Mouse (Mus musculus) kidney, embryonic 16.5 days (tissue): Measurements from ENCODE around the gene Ftsj3. TPM values are rescaled to one million over a fixed set of nuclear protein-coding genes. Genes with fewer than 3 reads are reported as not detected.

Source experiments
- polyA plus RNA-seq: library from polyadenylated mRNA; unstranded; fragments of >200 nt; fragmentation: Nextera tagmentation; extraction: Ambion mirVana; gene quantifications from 2 replicates; pipeline ENCODE4 v1.2.1, GENCODE M21; 2015

The Ftsj3 gene
- polyA plus RNA-seq, 1 experiment from 2014 or later = 60.5 TPM

Other genes with a start within 250 kb of the Ftsj3 start
- 0.19 and 0.25 TPM in 2 replicates for gene Kcnh6, start 248.0 kb downstream of the Ftsj3 start, polyA plus RNA-seq
- gene Dcaf7, start 219.2 kb downstream of the Ftsj3 start, polyA plus RNA-seq = 73.6 and 74.7 TPM in 2 replicates
- 13.0 and 13.2 TPM in 2 replicates for gene Taco1, start 190.0 kb downstream of the Ftsj3 start, polyA plus RNA-seq
- gene Map3k3, start 171.5 kb downstream of the Ftsj3 start, polyA plus RNA-seq = 12.7 and 22.6 TPM in 2 replicates
- gene Gm10840, start 95.2 kb downstream of the Ftsj3 start, polyA plus RNA-seq = not detected in 2 replicates
- gene Limd2, start 95.2 kb downstream of the Ftsj3 start, polyA plus RNA-seq = 207 and 214 TPM in 2 replicates
- gene Strada, start 53.9 kb downstream of the Ftsj3 start, polyA plus RNA-seq = 32.1 and 33.3 TPM in 2 replicates
- 96.0 and 101 TPM in 2 replicates for gene Ccdc47, start 39.7 kb downstream of the Ftsj3 start, polyA plus RNA-seq
- gene Ddx42, start 39.2 kb downstream of the Ftsj3 start, polyA plus RNA-seq = 81.5 and 88.1 TPM in 2 replicates
- 312 and 314 TPM in 2 replicates for gene Psmc5, start 75 bp upstream of the Ftsj3 start, polyA plus RNA-seq
- gene Smarcd2, start 16.9 kb upstream of the Ftsj3 start, polyA plus RNA-seq = 55.0 and 59.0 TPM in 2 replicates
- 0.81 and 1.0 TPM in 2 replicates for gene Tcam1, start 20.6 kb upstream of the Ftsj3 start, polyA plus RNA-seq
- not detected in 2 replicates for gene Gh, start 45.8 kb upstream of the Ftsj3 start, polyA plus RNA-seq
- gene Cd79b, start 58.7 kb upstream of the Ftsj3 start, polyA plus RNA-seq = 6.9 and 7.2 TPM in 2 replicates
- 0.41 and 0.47 TPM in 2 replicates for gene Scn4a, start 97.2 kb upstream of the Ftsj3 start, polyA plus RNA-seq
- 0.36 and 0.39 TPM in 2 replicates for gene Prr29, start 109.4 kb upstream of the Ftsj3 start, polyA plus RNA-seq
- 87.8 and 95.9 TPM in 2 replicates for gene Icam2, start 132.0 kb upstream of the Ftsj3 start, polyA plus RNA-seq
- gene Ern1, start 231.8 kb upstream of the Ftsj3 start, polyA plus RNA-seq = 5.4 and 6.8 TPM in 2 replicates